Mouse (Mus musculus): ENCODE results near the gene Mboat2.

- TF ChIP-seq CTCF (IDR thresholded peaks at IDR 0.05; ENCODE audit: control insufficient read depth, insufficient read depth, insufficient replicate concordance, low read depth, low read length) = no peak
- no peak for TF ChIP-seq POLR2A (IDR thresholded peaks at IDR 0.05; ENCODE audit: control insufficient read depth, low read depth, low read length)
Observed at GRCm38 (mm10) chr12:24786316-24786715, 44.4 kb upstream of the Mboat2 start.
